Mouse (Mus musculus): Measurements from ENCODE around the gene Prg4. TPM values are rescaled to one million over a fixed set of nuclear protein-coding genes. Genes with fewer than 3 reads are reported as not detected.

Prg4 gene
- polyA plus RNA-seq, 1 experiment, result 5.1 TPM

DNA sequence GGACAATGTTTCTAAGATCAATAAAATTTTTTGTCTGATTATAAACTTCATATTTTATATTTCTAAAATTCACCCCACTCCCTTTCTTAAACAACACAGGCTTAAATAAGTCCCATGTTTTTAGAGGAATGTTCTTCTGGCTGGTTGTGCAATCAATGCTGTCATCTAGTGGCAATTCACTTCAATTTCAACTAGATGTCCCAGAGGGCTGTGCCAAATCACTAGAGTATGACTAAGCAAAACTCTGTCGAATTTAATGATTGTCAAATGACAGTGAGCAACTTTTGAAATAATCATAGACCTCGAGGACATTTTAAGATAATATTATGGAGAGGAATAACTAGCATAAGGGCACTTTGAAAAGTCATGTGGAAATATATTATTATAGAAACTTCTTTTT is 31.7 kb upstream of the Prg4 start:
- H3ac ChIP-seq (ENCODE audit: control insufficient read depth, insufficient read length), result no peak overlapping the region
- H3K27me3 ChIP-seq (ENCODE audit: control insufficient read depth, insufficient read depth, insufficient read length), result no peaks in the 10 kb centered on the region

DNA sequence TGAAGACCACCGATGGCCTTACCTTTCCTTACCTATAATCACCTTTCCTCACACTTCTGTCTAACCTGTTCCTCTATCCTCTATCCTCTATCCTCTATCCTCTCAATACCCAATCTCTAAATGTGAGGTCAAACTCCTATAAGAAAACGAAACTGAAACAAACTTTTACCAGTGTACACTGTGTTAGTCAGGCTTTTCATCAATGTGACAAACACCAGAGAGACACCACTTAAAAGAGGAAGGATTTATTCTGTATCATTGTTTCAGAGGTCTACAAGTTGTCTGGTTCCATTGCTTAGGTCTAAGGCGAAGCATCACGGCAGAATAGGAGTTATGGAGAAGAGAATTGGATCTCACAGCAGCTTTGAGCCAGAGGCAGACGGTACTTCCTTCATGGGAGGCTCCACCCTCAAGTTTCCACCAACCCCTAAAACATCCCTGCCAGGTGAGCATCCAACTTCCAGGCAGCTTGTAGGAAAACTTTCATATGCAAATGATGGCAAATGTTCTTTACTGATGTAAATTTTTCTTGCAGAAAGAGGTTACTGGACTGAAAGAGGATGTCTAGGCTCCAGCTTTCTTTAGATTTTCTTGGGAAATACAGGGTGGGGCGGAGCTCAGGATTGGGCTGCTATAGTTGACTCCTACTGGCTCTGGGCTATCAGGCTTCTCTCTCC is 30.8 kb upstream of the Prg4 start:
- Histone ChIP-seq H3K4me3 (no peak overlapping the region), H3K4me2 (ENCODE audit: low read depth) (peak overlapping the region; percentile 63), H3K36me3 (ENCODE audit: control insufficient read depth, insufficient read depth) (no peaks in the 10 kb centered on the region), H3K79me2 (ENCODE audit: control insufficient read depth, insufficient read depth) (no peaks in the 10 kb centered on the region), H3K27me3 (ENCODE audit: control insufficient read depth, insufficient read depth, insufficient read length) (no peaks in the 10 kb centered on the region), H3ac (ENCODE audit: control insufficient read depth, insufficient read length) (no peak overlapping the region)
- TF ChIP-seq MYOD1 (IDR thresholded peaks at IDR 0.05; ENCODE audit: control insufficient read depth in 1 of 3, insufficient read length in 2 of 3, low read depth in 2 of 3) (no peak), POLR2A (IDR thresholded peaks at IDR 0.05; ENCODE audit: insufficient read length, low read depth) (no peak)

More for the DNA sequence above, 31.7 kb upstream of the Prg4 start:
- Histone ChIP-seq H3K4me3 (no peak overlapping the region), H3K4me2 (ENCODE audit: low read depth) (peak overlapping the region; percentile 63), H3K79me2 (ENCODE audit: control insufficient read depth, insufficient read depth) (no peaks in the 10 kb centered on the region), H3K36me3 (ENCODE audit: control insufficient read depth, insufficient read depth) (no peaks in the 10 kb centered on the region)
- TF ChIP-seq POLR2AphosphoS2 (IDR thresholded peaks at IDR 0.05; ENCODE audit: insufficient read length, low read depth), result no peak
- TF ChIP-seq CEBPB (IDR thresholded peaks at IDR 0.05; ENCODE audit: insufficient read depth, poor library complexity, severe bottlenecking), result peak; percentile 75; the same call in 1 of the 2 replicates

DNA sequence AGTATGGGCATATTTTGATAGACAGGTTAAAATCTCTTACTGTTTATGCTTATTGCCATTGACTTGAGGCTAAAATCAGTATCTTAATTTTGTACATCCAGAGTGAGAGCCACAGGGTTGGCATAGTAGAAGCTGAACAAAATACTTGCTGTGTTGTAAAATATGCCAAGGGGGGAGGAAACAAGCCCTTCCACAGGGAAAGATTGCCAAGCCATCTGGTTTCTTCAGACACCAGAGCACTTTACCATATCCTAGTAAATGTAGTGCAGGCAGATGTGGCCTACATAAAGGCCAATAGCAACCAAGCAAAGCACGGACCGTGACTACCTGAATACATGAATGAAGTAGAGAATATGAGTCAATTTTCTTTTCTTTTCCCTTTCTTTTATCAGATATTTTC is 23.2 kb upstream of the Prg4 start:
- H3K4me2 ChIP-seq (ENCODE audit: low read depth), result no peak overlapping the region
- H3K27me3 ChIP-seq (ENCODE audit: control insufficient read depth, insufficient read depth, insufficient read length), result no peaks in the 10 kb centered on the region
- no peaks in the 10 kb centered on the region for H3K36me3 ChIP-seq (ENCODE audit: control insufficient read depth, insufficient read depth)
- no peaks in the 10 kb centered on the region for H3K79me2 ChIP-seq (ENCODE audit: control insufficient read depth, insufficient read depth)
- no peak overlapping the region for H3ac ChIP-seq (ENCODE audit: control insufficient read depth, insufficient read length)
- H3K4me3 ChIP-seq, result no peak overlapping the region
- TF ChIP-seq MAX (IDR thresholded peaks at IDR 0.05; ENCODE audit: low read depth), result no peak
- TF ChIP-seq MYOG (IDR thresholded peaks at IDR 0.05; ENCODE audit: control insufficient read depth in 1 of 3, insufficient read depth in 1 of 3, insufficient read length in 2 of 3, low read depth in 2 of 3), result no peak
- no peak for TF ChIP-seq POLR2A (IDR thresholded peaks at IDR 0.05; ENCODE audit: insufficient read length, low read depth)
- no peak for TF ChIP-seq REST (IDR thresholded peaks at IDR 0.05; ENCODE audit: insufficient read depth, insufficient read length)
- TF ChIP-seq CEBPB (IDR thresholded peaks at IDR 0.05; ENCODE audit: insufficient read depth, poor library complexity, severe bottlenecking), result no peak
- TF ChIP-seq E2F4 (IDR thresholded peaks at IDR 0.05; ENCODE audit: insufficient read depth), result no peak
- TF ChIP-seq SRF (IDR thresholded peaks at IDR 0.05; ENCODE audit: control insufficient read depth, insufficient read length, low read depth), result no peak

DNA sequence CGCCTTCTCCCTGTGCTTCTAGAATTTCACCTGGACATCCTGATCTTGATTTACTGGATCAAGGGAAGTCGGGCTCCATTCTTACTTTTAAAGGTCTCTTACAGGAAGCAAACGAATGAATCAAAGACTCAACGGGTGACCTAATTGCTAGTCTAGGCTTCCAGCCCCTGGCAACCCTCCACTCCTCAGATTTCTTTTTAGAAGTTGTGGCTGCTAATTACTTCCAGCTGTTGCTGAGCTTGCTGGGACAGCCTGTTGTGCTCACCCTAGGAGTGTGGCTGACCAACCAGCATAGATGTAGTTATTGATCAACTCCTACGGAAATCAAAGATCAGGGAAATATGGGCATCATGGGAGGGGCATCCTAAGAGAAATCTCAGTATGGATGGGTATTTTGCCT is 14.7 kb upstream of the Prg4 start:
- no peak overlapping the region for H3ac ChIP-seq (ENCODE audit: control insufficient read depth, insufficient read length)
- H3K4me3 ChIP-seq, result no peak overlapping the region
- peak overlapping the region; percentile 26 for H3K4me2 ChIP-seq (ENCODE audit: low read depth)
- no peaks in the 10 kb centered on the region for H3K36me3 ChIP-seq (ENCODE audit: control insufficient read depth, insufficient read depth)
- H3K27me3 ChIP-seq (ENCODE audit: control insufficient read depth, insufficient read depth, insufficient read length), result no peaks in the 10 kb centered on the region
- TF ChIP-seq MYOG (IDR thresholded peaks at IDR 0.05; ENCODE audit: control insufficient read depth in 1 of 3, insufficient read depth in 1 of 3, insufficient read length in 2 of 3, low read depth in 2 of 3) (no peak), TCF12 (IDR thresholded peaks at IDR 0.05; ENCODE audit: insufficient read depth, poor library complexity, severe bottlenecking) (peak; percentile 27)
- H3K79me2 ChIP-seq (ENCODE audit: control insufficient read depth, insufficient read depth), result no peaks in the 10 kb centered on the region

DNA sequence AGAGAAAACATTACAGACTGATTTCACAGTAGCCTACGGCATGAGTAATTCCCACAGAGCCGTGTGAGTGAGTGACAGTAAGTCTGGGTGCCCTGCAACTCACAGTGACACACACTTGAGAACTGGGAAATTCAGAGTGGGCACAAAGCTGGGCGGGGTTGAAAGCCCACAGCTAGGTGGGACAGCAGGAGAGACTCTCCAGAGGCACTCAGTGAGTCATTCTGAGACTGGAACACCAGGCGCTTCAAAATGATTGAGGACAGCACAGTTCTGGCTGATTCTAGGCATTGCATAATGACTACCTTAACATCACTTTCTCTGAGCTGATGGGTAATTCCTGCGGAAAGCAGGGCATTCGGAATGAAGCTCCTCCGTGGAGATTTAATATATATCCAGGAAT is 6.6 kb upstream of the Prg4 start:
- Histone ChIP-seq H3K4me2 (ENCODE audit: low read depth) (peak overlapping the region; percentile 46), H3K4me3 (no peak overlapping the region), H3ac (ENCODE audit: control insufficient read depth, insufficient read length) (no peak overlapping the region), H3K36me3 (ENCODE audit: control insufficient read depth, insufficient read depth) (no peaks in the 10 kb centered on the region), H3K79me2 (ENCODE audit: control insufficient read depth, insufficient read depth) (no peaks in the 10 kb centered on the region), H3K27me3 (ENCODE audit: control insufficient read depth, insufficient read depth, insufficient read length) (no peaks in the 10 kb centered on the region)
- TF ChIP-seq USF1 (IDR thresholded peaks at IDR 0.05; ENCODE audit: low read depth), result no peak
- peak; percentile 58 for TF ChIP-seq CEBPB (IDR thresholded peaks at IDR 0.05; ENCODE audit: insufficient read depth, poor library complexity, severe bottlenecking)
- no peak for TF ChIP-seq MYOD1 (IDR thresholded peaks at IDR 0.05; ENCODE audit: control insufficient read depth in 1 of 3, insufficient read length in 2 of 3, low read depth in 2 of 3)
- no peak for TF ChIP-seq TCF3 (IDR thresholded peaks at IDR 0.05; ENCODE audit: insufficient read length, low read depth)
- no peak for TF ChIP-seq E2F4 (IDR thresholded peaks at IDR 0.05; ENCODE audit: insufficient read depth)
- TF ChIP-seq POLR2AphosphoS2 (IDR thresholded peaks at IDR 0.05; ENCODE audit: insufficient read length, low read depth), result no peak
- TF ChIP-seq TCF12 (IDR thresholded peaks at IDR 0.05; ENCODE audit: insufficient read depth, poor library complexity, severe bottlenecking), result no peak

DNA sequence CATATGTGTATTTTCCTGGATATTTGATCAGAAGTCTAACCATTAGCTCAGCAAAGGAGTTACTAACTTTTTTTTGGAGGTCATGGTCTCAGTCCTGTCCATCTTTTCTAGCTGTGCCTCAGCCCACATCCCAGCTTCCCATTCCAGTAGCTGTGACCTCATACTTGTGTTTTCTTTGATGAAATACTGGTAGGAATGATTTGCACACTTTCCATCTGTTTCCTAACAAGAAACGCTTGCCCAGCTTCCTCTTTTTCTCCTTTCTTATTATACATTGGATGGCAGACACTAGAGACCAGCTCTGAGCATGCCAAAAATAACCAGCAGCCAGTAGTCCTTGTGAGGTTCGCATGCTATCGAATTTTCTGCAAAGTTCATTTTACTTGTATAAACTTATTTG is 4.0 kb upstream of the Prg4 start:
- no peak overlapping the region for H3K4me3 ChIP-seq
- no peaks in the 10 kb centered on the region for H3K79me2 ChIP-seq (ENCODE audit: control insufficient read depth, insufficient read depth)
- H3K27me3 ChIP-seq (ENCODE audit: control insufficient read depth, insufficient read depth, insufficient read length), result no peaks in the 10 kb centered on the region
- TF ChIP-seq MYOG (IDR thresholded peaks at IDR 0.05; ENCODE audit: control insufficient read depth in 1 of 3, insufficient read depth in 1 of 3, insufficient read length in 2 of 3, low read depth in 2 of 3) (no peak), MYOD1 (IDR thresholded peaks at IDR 0.05; ENCODE audit: control insufficient read depth in 1 of 3, insufficient read length in 2 of 3, low read depth in 2 of 3) (no peak), POLR2A (IDR thresholded peaks at IDR 0.05; ENCODE audit: insufficient read length, low read depth) (no peak), MAX (IDR thresholded peaks at IDR 0.05; ENCODE audit: low read depth) (no peak), TCF3 (IDR thresholded peaks at IDR 0.05; ENCODE audit: insufficient read length, low read depth) (no peak), POLR2AphosphoS2 (IDR thresholded peaks at IDR 0.05; ENCODE audit: insufficient read length, low read depth) (no peak), USF1 (IDR thresholded peaks at IDR 0.05; ENCODE audit: low read depth) (no peak), TCF12 (IDR thresholded peaks at IDR 0.05; ENCODE audit: insufficient read depth, poor library complexity, severe bottlenecking) (no peak), CEBPB (IDR thresholded peaks at IDR 0.05; ENCODE audit: insufficient read depth, poor library complexity, severe bottlenecking) (no peak), SRF (IDR thresholded peaks at IDR 0.05; ENCODE audit: control insufficient read depth, insufficient read length, low read depth) (no peak), REST (IDR thresholded peaks at IDR 0.05; ENCODE audit: insufficient read depth, insufficient read length) (no peak), E2F4 (IDR thresholded peaks at IDR 0.05; ENCODE audit: insufficient read depth) (no peak)
- no peak overlapping the region for H3ac ChIP-seq (ENCODE audit: control insufficient read depth, insufficient read length)
- no peaks in the 10 kb centered on the region for H3K36me3 ChIP-seq (ENCODE audit: control insufficient read depth, insufficient read depth)
- H3K4me2 ChIP-seq (ENCODE audit: low read depth), result no peak overlapping the region

All from myocyte (in vitro differentiated cells).